Mouse (Mus musculus): Measurements from ENCODE around the gene Chac1.

- TF ChIP-seq TCF12 (IDR thresholded peaks at IDR 0.05; ENCODE audit: low read depth, low read length) (no peak), ZNF384 (IDR thresholded peaks at IDR 0.05; ENCODE audit: low read depth, low read length) (no peak), EP300 (IDR thresholded peaks at IDR 0.05; ENCODE audit: low read depth in 1 of 2, low read length in 2 of 2) (no peak), MAX (IDR thresholded peaks at IDR 0.05; ENCODE audit: low read length) (no peak), POLR2AphosphoS2 (IDR thresholded peaks at IDR 0.05; ENCODE audit: low read length) (no peak), GATA1 (IDR thresholded peaks at IDR 0.05; ENCODE audit: low read depth, low read length) (no peak), CTCF (IDR thresholded peaks at IDR 0.05 in 2 of 3, conservative IDR thresholded peaks at IDR 0.05 in 1 of 3; ENCODE audit: control insufficient read depth in 1 of 3, insufficient read depth in 1 of 3, low read depth in 2 of 3, low read length in 3 of 3, poor library complexity in 1 of 3, severe bottlenecking in 1 of 3) (no peak), RAD21 (IDR thresholded peaks at IDR 0.05; ENCODE audit: low read depth, low read length) (no peak)
Measured at GRCm38 (mm10) chr2:119322587-119323300, 28.3 kb upstream of the Chac1 start.
